Mouse (Mus musculus) embryo, embryonic 11.5 days (tissue): ENCODE data around the gene Tmem273.

Experiments
- DNase-seq: peaks from one replicate; pipeline ENCODE4 v3.0.0-alpha.2; 2012; ENCODE audit warnings: low read depth, low spot score

Tmem273 gene

GRCm38 (mm10) chr14:32859831-32860569 is 74.2 kb downstream of the Tmem273 start:
- DNase-seq, result no peak

- DNase-seq, result peak; percentile 20
Measured at GRCm38 (mm10) chr14:32861149-32861581, 75.4 kb downstream of the Tmem273 start.

GRCm38 (mm10) chr14:32861656-32862055 is 75.9 kb downstream of the Tmem273 start:
- no peak for DNase-seq

GRCm38 (mm10) chr14:32865331-32865730 is 79.6 kb downstream of the Tmem273 start:
- DNase-seq, result no peak
